Mouse (Mus musculus) limb, embryonic 14.5 days (tissue): Measurements from ENCODE around the gene Trpm3. TPM values are rescaled to one million over a fixed set of nuclear protein-coding genes. Genes with fewer than 3 reads are reported as not detected.

Experiments
- ATAC-seq: fragments of 200-750 bp; cut with Nextera tagmentation; 2 replicates; pipeline ENCODE4 v1.8.0; 2017; ENCODE audit warnings: low read depth, moderate number of reproducible peaks, moderate TSS enrichment; ENCODE audit not compliant: low FRiP score
- DNase-seq: peaks from one replicate; pipeline ENCODE4 v3.0.0-alpha.2; 2015; ENCODE audit warnings: low spot score
- H3K27ac ChIP-seq: fragments of 300-500 bp; sonication (generic); replicated peaks from 2 replicates; pipeline ENCODE4 v1.5.1; 2014; ENCODE audit warnings: low read depth, mild to moderate bottlenecking, low read length, moderate library complexity, mixed read lengths
- H3K27me3 ChIP-seq: fragments of 300-500 bp; sonication (generic); 2 replicates; pipeline ENCODE4 v1.6.1; 2014; ENCODE audit warnings: low read length, mixed read lengths; ENCODE audit not compliant: control insufficient read depth, insufficient read depth
- H3K36me3 ChIP-seq: fragments of 300-500 bp; sonication (generic); 2 replicates; pipeline ENCODE4 v1.6.1; 2014; ENCODE audit warnings: mild to moderate bottlenecking, low read length, moderate library complexity, mixed read lengths; ENCODE audit not compliant: control insufficient read depth, insufficient read depth
- H3K4me1 ChIP-seq: fragments of 300-500 bp; sonication (generic); 2 replicates; pipeline ENCODE4 v1.6.1; 2014; ENCODE audit warnings: antibody characterized with exemption, low read length, mixed read lengths; ENCODE audit not compliant: control insufficient read depth, insufficient read depth
- H3K4me2 ChIP-seq: fragments of 300-500 bp; sonication (generic); replicated peaks from 2 replicates; pipeline ENCODE4 v1.6.1; 2014; ENCODE audit warnings: low read depth, mild to moderate bottlenecking, low read length, moderate library complexity; ENCODE audit not compliant: severe bottlenecking
- H3K4me3 ChIP-seq: fragments of 300-500 bp; sonication (generic); replicated peaks from 2 replicates; pipeline ENCODE4 v1.5.1; 2014; ENCODE audit warnings: low read length
- H3K9ac ChIP-seq: fragments of 300-500 bp; sonication (generic); 2 replicates; pipeline ENCODE4 v1.6.1; 2014; ENCODE audit warnings: mild to moderate bottlenecking, low read depth, low read length, moderate library complexity; ENCODE audit not compliant: severe bottlenecking
- H3K9me3 ChIP-seq: fragments of 300-500 bp; sonication (generic); 2 replicates; pipeline ENCODE4 v1.6.1; 2016; ENCODE audit warnings: low read length; ENCODE audit not compliant: control insufficient read depth
- POLR2A ChIP-seq: fragments of 200-500 bp; IDR thresholded peaks from 2 replicates; pipeline ENCODE4 v1.8.0; 2012; ENCODE audit warnings: inconsistent platforms, mild to moderate bottlenecking, moderate library complexity, borderline replicate concordance; ENCODE audit not compliant: insufficient read depth, insufficient read length; ENCODE audit errors: extremely low read depth
- WGBS: fragments of 180-500 bp; shearing (Covaris S2); extraction: QIAGEN DNeasy Blood & Tissue Kit; methylation state at CpG from one replicate; pipeline ENCODE4 v1.1.7; 2014; 5-methylcytosine and 5-hydroxymethylcytosine counted together
- polyA plus RNA-seq, 2 experiments: library from polyadenylated mRNA; depleted of rRNA in 1 of 2; stranded (reverse) in 1 of 2; unstranded in 1 of 2; fragments of >200 nt; fragmentation: Nextera tagmentation in 1 of 2; extraction: Ambion mirVana in 1 of 2; gene quantifications; 2 replicates each; pipeline versions ENCODE4 v1.2.1 to v1.2.3; 2012 to 2014

Gene Trpm3
- polyA plus RNA-seq (2012; rRNA removed), result 3.7 and 4.5 TPM in 2 replicates
- polyA plus RNA-seq (2014; fragmentation: Nextera tagmentation; extraction: Ambion mirVana), result 4.1 and 7.6 TPM in 2 replicates

GRCm38 (mm10) chr19:22138590-22139421 lies at the start of gene Trpm3:
Trpm3 (plus strand) TSS chr19:22139046.
- Histone ChIP-seq H3K4me3 (peak within 1 kb of the TSS; percentile 21), H3K27ac (no peak within 1 kb of the TSS), H3K27me3 (no peaks in the 10 kb centered on the region), H3K9ac (no peak within 1 kb of the TSS), H3K4me2 (peak within 1 kb of the TSS; percentile 53), H3K4me1 (peaks cover 6% of the 10 kb centered on the region), H3K9me3 (no peaks in the 10 kb centered on the region), H3K36me3 (no peaks in the 10 kb centered on the region)
- DNase-seq (peak; percentile 90), ATAC-seq (peak; percentile 74)
- WGBS, result 1% methylated on average over 33 of the region's 39 CpGs
- no peak for TF ChIP-seq POLR2A

- no peaks in the 10 kb centered on the region for H3K9me3 ChIP-seq
- H3K9ac ChIP-seq, result no peak overlapping the region
- TF ChIP-seq POLR2A, result no peak
- H3K4me1 ChIP-seq, result no peaks in the 10 kb centered on the region
- WGBS, result 34% methylated on average over 4 of the region's 4 CpGs
- DNase-seq (peak; percentile 5), ATAC-seq (peak; percentile 37; the same call in 1 of the 2 replicates)
- H3K4me2 ChIP-seq, result no peak overlapping the region
- no peak overlapping the region for H3K4me3 ChIP-seq
- no peak overlapping the region for H3K27ac ChIP-seq
- no peaks in the 10 kb centered on the region for H3K36me3 ChIP-seq
- no peaks in the 10 kb centered on the region for H3K27me3 ChIP-seq
Observed at GRCm38 (mm10) chr19:22100582-22100981, 38.3 kb upstream of the Trpm3 start.

- TF ChIP-seq POLR2A, result no peak
- H3K9me3 ChIP-seq, result no peaks in the 10 kb centered on the region
- H3K9ac ChIP-seq, result no peak overlapping the region
- H3K4me1 ChIP-seq, result no peaks in the 10 kb centered on the region
- ATAC-seq, result no peak
- no peaks in the 10 kb centered on the region for H3K27me3 ChIP-seq
- no peak overlapping the region for H3K4me2 ChIP-seq
- H3K4me3 ChIP-seq, result no peak overlapping the region
- DNase-seq, result no peak
- no peaks in the 10 kb centered on the region for H3K36me3 ChIP-seq
- H3K27ac ChIP-seq, result no peak overlapping the region
- 80% methylated on average over 4 of the region's 4 CpGs for WGBS
Observed at GRCm38 (mm10) chr19:22103865-22104264, 35.0 kb upstream of the Trpm3 start.

GRCm38 (mm10) chr19:22104848-22105484 lies 33.9 kb upstream of the Trpm3 start:
- no peaks in the 10 kb centered on the region for H3K27me3 ChIP-seq
- 83% methylated on average over 7 of the region's 7 CpGs for WGBS
- H3K27ac ChIP-seq, result no peak overlapping the region
- TF ChIP-seq POLR2A, result no peak
- H3K4me2 ChIP-seq, result no peak overlapping the region
- no peak overlapping the region for H3K9ac ChIP-seq
- DNase-seq (no peak), ATAC-seq (no peak)
- no peaks in the 10 kb centered on the region for H3K9me3 ChIP-seq
- no peak overlapping the region for H3K4me3 ChIP-seq
- no peaks in the 10 kb centered on the region for H3K4me1 ChIP-seq
- H3K36me3 ChIP-seq, result no peaks in the 10 kb centered on the region

GRCm38 (mm10) chr19:22105648-22106047 lies 33.2 kb upstream of the Trpm3 start:
- H3K27ac ChIP-seq, result no peak overlapping the region
- H3K36me3 ChIP-seq, result no peaks in the 10 kb centered on the region
- H3K4me3 ChIP-seq, result no peak overlapping the region
- whole genome bisulfite sequencing, result 41% methylated on average over 2 of the region's 2 CpGs
- H3K27me3 ChIP-seq, result no peaks in the 10 kb centered on the region
- ATAC-seq (no peak), DNase-seq (no peak)
- H3K4me1 ChIP-seq, result no peaks in the 10 kb centered on the region
- no peak overlapping the region for H3K9ac ChIP-seq
- TF ChIP-seq POLR2A, result no peak
- no peaks in the 10 kb centered on the region for H3K9me3 ChIP-seq
- no peak overlapping the region for H3K4me2 ChIP-seq
